Mouse (Mus musculus) MEL (cell line): ENCODE data around the gene Tapt1. TPM values are rescaled to one million over a fixed set of nuclear protein-coding genes. Genes with fewer than 3 reads are reported as not detected.
A peak's percentile ranks its signal among the peaks of the same experiment; 100 is the strongest.
"Not testable (repeated sequence)": the region's sequence is repeated elsewhere in the genome, so short reads cannot be mapped to it uniquely, and the experiment has no call there.

Experiments
- DNase-seq: peaks from one replicate; pipeline ENCODE4 v3.0.0; 2011; ENCODE audit warnings: low read depth, low spot score
- H3K27ac ChIP-seq: 2 replicates; pipeline ENCODE4 v1.5.1; 2012; ENCODE audit warnings: low read depth, mild to moderate bottlenecking, control low read depth, low read length, moderate library complexity; ENCODE audit not compliant: control insufficient read depth
- H3K27me3 ChIP-seq, 2 experiments: fragments of 150-350 bp in 1 of 2; sonication (generic) in 1 of 2; 2 replicates each; pipeline ENCODE4 v1.6.1; 2012; ENCODE audit warnings: low read length in 2 of 2, mild to moderate bottlenecking in 2 of 2, improper control_type of control experiment in 1 of 2, moderate library complexity in 1 of 2; ENCODE audit not compliant: insufficient read depth in 2 of 2, control insufficient read depth in 1 of 2
- H3K36me3 ChIP-seq, 2 experiments: 2 replicates each; pipeline ENCODE4 v1.6.1; 2012 to 2014; ENCODE audit warnings: low read length in 2 of 2, improper control_type of control experiment in 1 of 2, inconsistent platforms in 1 of 2, mild to moderate bottlenecking in 1 of 2; ENCODE audit not compliant: insufficient read depth in 2 of 2, control insufficient read depth in 1 of 2
- H3K4me1 ChIP-seq, 2 experiments: fragments of 150-350 bp in 1 of 2; sonication (generic) in 1 of 2; 2 replicates each; pipeline ENCODE4 v1.6.1; 2012; ENCODE audit warnings: low read length in 2 of 2, improper control_type of control experiment in 1 of 2, mild to moderate bottlenecking in 1 of 2; ENCODE audit not compliant: insufficient read depth in 2 of 2, control insufficient read depth in 1 of 2
- H3K4me3 ChIP-seq, 2 experiments: fragments of 150-350 bp in 1 of 2; sonication (generic) in 1 of 2; 2 replicates each; pipeline ENCODE4 v1.5.1; 2012; ENCODE audit warnings: low read depth in 2 of 2, low read length in 2 of 2, mild to moderate bottlenecking in 2 of 2, moderate library complexity in 2 of 2, control low read depth in 1 of 2, improper control_type of control experiment in 1 of 2; ENCODE audit not compliant: control insufficient read depth in 1 of 2, insufficient read depth in 1 of 2
- H3K79me2 ChIP-seq: 2 replicates; pipeline ENCODE4 v1.6.1; 2012; ENCODE audit warnings: mild to moderate bottlenecking, low read length, moderate library complexity; ENCODE audit not compliant: control insufficient read depth, poor library complexity, insufficient read depth
- H3K9ac ChIP-seq: 2 replicates; pipeline ENCODE4 v1.6.1; 2012; ENCODE audit warnings: low read depth, mild to moderate bottlenecking, control low read depth, low read length, moderate library complexity; ENCODE audit not compliant: control insufficient read depth, poor library complexity, severe bottlenecking
- H3K9me3 ChIP-seq: fragments of 150-350 bp; sonication (generic); replicated peaks from 2 replicates; pipeline ENCODE4 v1.6.1; 2012; ENCODE audit warnings: mild to moderate bottlenecking, low read length, improper control_type of control experiment, moderate library complexity; ENCODE audit not compliant: insufficient read depth
- CHD2 ChIP-seq: IDR thresholded peaks from 2 replicates; pipeline ENCODE4 v1.6.1; 2011; ENCODE audit warnings: low read length, improper control_type of control experiment
- CTCF ChIP-seq, 3 experiments: IDR thresholded peaks in 2 of 3; conservative IDR thresholded peaks in 1 of 3; 2 replicates each; pipeline ENCODE4 v1.5.1; 2011 to 2012; ENCODE audit warnings: low read length in 3 of 3, low read depth in 2 of 3, mild to moderate bottlenecking in 2 of 3, improper control_type of control experiment in 1 of 3, inconsistent platforms in 1 of 3, mixed read lengths in 1 of 3, moderate library complexity in 1 of 3; ENCODE audit not compliant: control insufficient read depth in 1 of 3, insufficient read depth in 1 of 3, poor library complexity in 1 of 3, severe bottlenecking in 1 of 3
- ELF1 ChIP-seq: IDR thresholded peaks from 2 replicates; pipeline ENCODE4 v1.6.1; 2014; ENCODE audit warnings: low read depth, mild to moderate bottlenecking, inconsistent platforms, low read length, improper control_type of control experiment, moderate library complexity
- EP300 ChIP-seq, 2 experiments: IDR thresholded peaks; 2 replicates each; pipeline ENCODE4 v1.6.1; 2011; ENCODE audit warnings: improper control_type of control experiment in 2 of 2, low read length in 2 of 2, low read depth in 1 of 2, mild to moderate bottlenecking in 1 of 2
- JUND ChIP-seq: IDR thresholded peaks from 2 replicates; pipeline ENCODE4 v1.6.1; 2011; ENCODE audit warnings: low read depth, mild to moderate bottlenecking, improper control_type of control experiment, low read length
- MAFK ChIP-seq: IDR thresholded peaks from 2 replicates; pipeline ENCODE4 v1.6.1; 2011; ENCODE audit warnings: low read depth, mild to moderate bottlenecking, low read length, improper control_type of control experiment, borderline replicate concordance
- MXI1 ChIP-seq: IDR thresholded peaks from 2 replicates; pipeline ENCODE4 v1.6.1; 2011; ENCODE audit warnings: mild to moderate bottlenecking, low read depth, low read length, improper control_type of control experiment
- NELFE ChIP-seq: IDR thresholded peaks from 2 replicates; pipeline ENCODE4 v1.6.1; 2011; ENCODE audit warnings: low read depth, low read length, improper control_type of control experiment
- POLR2A ChIP-seq, 2 experiments: IDR thresholded peaks; 2 replicates each; pipeline ENCODE4 v1.6.1; 2011 to 2012; ENCODE audit warnings: low read length in 2 of 2, mild to moderate bottlenecking in 2 of 2, control low read depth in 1 of 2, improper control_type of control experiment in 1 of 2, low read depth in 1 of 2, moderate library complexity in 1 of 2; ENCODE audit not compliant: control insufficient read depth in 1 of 2, insufficient read depth in 1 of 2, poor library complexity in 1 of 2
- POLR2AphosphoS2 ChIP-seq: IDR thresholded peaks from 2 replicates; pipeline ENCODE4 v1.6.1; 2011; ENCODE audit warnings: low read length, improper control_type of control experiment
- RAD21 ChIP-seq: IDR thresholded peaks from 2 replicates; pipeline ENCODE4 v1.6.1; 2011; ENCODE audit warnings: mild to moderate bottlenecking, low read depth, low read length, improper control_type of control experiment
- RCOR1 ChIP-seq: IDR thresholded peaks from 2 replicates; pipeline ENCODE4 v1.6.1; 2012; ENCODE audit warnings: low read depth, mild to moderate bottlenecking, inconsistent platforms, low read length, improper control_type of control experiment
- SMC3 ChIP-seq: IDR thresholded peaks from 2 replicates; pipeline ENCODE4 v1.6.1; 2011; ENCODE audit warnings: low read depth, low read length, improper control_type of control experiment
- TAL1 ChIP-seq: IDR thresholded peaks from 2 replicates; pipeline ENCODE4 v1.6.1; 2012; ENCODE audit warnings: mild to moderate bottlenecking, inconsistent platforms, low read length, moderate library complexity, mixed read lengths
- TCF12 ChIP-seq: IDR thresholded peaks from 2 replicates; pipeline ENCODE4 v1.6.1; 2014; ENCODE audit warnings: low read depth, mild to moderate bottlenecking, inconsistent platforms, low read length, improper control_type of control experiment, moderate library complexity
- ZC3H11A ChIP-seq: IDR thresholded peaks from 2 replicates; pipeline ENCODE4 v1.6.1; 2012; ENCODE audit warnings: low read depth, mild to moderate bottlenecking, inconsistent platforms, low read length, improper control_type of control experiment
- ZKSCAN1 ChIP-seq: IDR thresholded peaks from 2 replicates; pipeline ENCODE4 v1.6.1; 2012; ENCODE audit warnings: low read depth, mild to moderate bottlenecking, inconsistent platforms, low read length, improper control_type of control experiment, moderate library complexity
- ZMIZ1 ChIP-seq: IDR thresholded peaks from 2 replicates; pipeline ENCODE4 v1.6.1; 2012; ENCODE audit warnings: low read depth, mild to moderate bottlenecking, inconsistent platforms, low read length, improper control_type of control experiment, moderate library complexity
- ZNF384 ChIP-seq: IDR thresholded peaks from 2 replicates; pipeline ENCODE4 v1.6.1; 2012; ENCODE audit warnings: low read depth, mild to moderate bottlenecking, inconsistent platforms, low read length, improper control_type of control experiment
- polyA plus RNA-seq, 2 experiments: library from polyadenylated mRNA; stranded (reverse) in 1 of 2; unstranded in 1 of 2; fragments of >175 nt in 1 of 2; fragments of >200 nt in 1 of 2; gene quantifications; 2 replicates each; pipeline versions ENCODE4 v1.2.1 to v1.2.4; 2012; ENCODE audit warnings: low replicate concordance in 2 of 2, low read depth in 1 of 2; ENCODE audit not compliant: insufficient read length in 2 of 2, insufficient read depth in 1 of 2, missing spikeins in 1 of 2
- total RNA-seq: library from RNA; depleted of rRNA; stranded (reverse); fragments of 300-350 nt; gene quantifications from 2 replicates; pipeline ENCODE4 v1.2.3, GENCODE M21; 2012

Tapt1 gene
- total and polyA plus RNA-seq, 3 experiments = 47.0 to 64.6 TPM; not detected in 1

DNA sequence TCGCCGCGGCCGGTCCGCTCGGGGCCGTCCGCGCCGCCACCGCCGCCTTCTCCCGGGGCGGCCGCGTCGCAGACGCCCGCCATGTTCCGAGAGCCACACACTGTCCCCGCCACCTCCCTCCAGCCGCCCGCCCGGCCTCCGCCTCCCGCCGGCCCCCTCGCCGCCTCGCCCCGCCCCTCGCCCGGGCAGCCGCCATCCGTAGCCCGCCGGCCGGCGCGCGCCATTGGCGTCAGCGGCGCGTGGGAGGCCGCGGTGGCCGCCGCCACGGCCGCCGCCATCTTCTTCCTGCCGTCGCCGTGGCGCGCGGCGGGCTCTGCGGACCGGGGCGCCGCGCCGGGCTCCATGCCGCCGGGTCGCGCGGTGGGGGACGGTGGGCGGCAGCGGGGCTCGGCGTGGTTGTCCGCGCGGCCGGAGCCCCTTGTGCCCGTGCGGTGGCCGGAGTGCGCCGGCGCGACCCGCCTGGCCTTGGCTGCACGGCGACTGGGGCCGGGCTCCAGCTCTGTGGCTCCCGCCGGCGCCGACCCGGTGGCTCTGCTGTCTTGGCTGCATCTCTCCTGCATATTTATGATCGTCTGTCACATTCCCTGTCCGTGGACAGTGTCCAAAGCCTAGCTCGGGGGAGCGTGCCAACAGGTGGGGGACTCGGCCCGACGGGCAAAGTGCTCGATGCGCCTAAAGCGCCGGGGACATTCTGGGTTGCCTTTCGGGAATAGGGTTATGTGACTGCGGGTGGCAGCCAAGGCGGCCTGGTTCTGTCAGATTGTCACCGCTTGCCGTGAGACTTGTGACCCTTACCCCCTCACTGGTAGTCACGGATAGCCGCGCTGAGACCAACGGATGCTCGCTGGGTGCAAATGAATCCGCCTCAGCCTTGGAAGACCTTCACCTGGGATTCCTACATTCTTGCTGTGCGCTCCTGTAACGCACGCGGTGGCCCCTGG is at the start of gene Tapt1 (continued):
- no peak for TF ChIP-seq RAD21
- TF ChIP-seq ZC3H11A = 0 out of 2 replicates have a peak, but pooled peaks have one; percentile 1
- no peak for TF ChIP-seq JUND
- peak; percentile 48 for TF ChIP-seq MXI1
- peak; percentile 73 for TF ChIP-seq NELFE

GRCm38 (mm10) chr5:44271564-44271963 is 45.1 kb upstream of the Tapt1 start:
- H3K9me3 ChIP-seq = no peaks in the 10 kb centered on the region
- no peak overlapping the region for H3K27ac ChIP-seq
- no peak overlapping the region for H3K9ac ChIP-seq
- H3K27me3 ChIP-seq = peaks cover 0 to 6% of the 10 kb centered on the region in 2 experiments; a peak in 2 of 4 replicates
- DNase-seq = no peak
- peaks cover 0 to 3% of the 10 kb centered on the region in 2 experiments; a peak in 1 of 4 replicates for H3K4me1 ChIP-seq
- no peak for TF ChIP-seq CHD2
- TF ChIP-seq ZKSCAN1 = no peak
- no peak for TF ChIP-seq RAD21
- TF ChIP-seq RCOR1 = no peak
- TF ChIP-seq ZC3H11A = no peak
- TF ChIP-seq TCF12 = no peak
- no peak for TF ChIP-seq POLR2A (IDR thresholded peaks at IDR 0.05; ENCODE audit: control insufficient read depth in 1 of 2, insufficient read depth in 1 of 2, low read depth in 1 of 2, low read length in 2 of 2, poor library complexity in 1 of 2)
- no peak for TF ChIP-seq EP300 (IDR thresholded peaks at IDR 0.05; ENCODE audit: low read depth in 1 of 2, low read length in 2 of 2)
- no peak for TF ChIP-seq ELF1
- TF ChIP-seq ZNF384 = no peak
- TF ChIP-seq TAL1 = no peak
- no peak for TF ChIP-seq POLR2AphosphoS2
- no peak for TF ChIP-seq MAFK
- TF ChIP-seq JUND = no peak
- TF ChIP-seq ZMIZ1 = no peak
- H3K79me2 ChIP-seq = no peaks in the 10 kb centered on the region
- H3K4me3 ChIP-seq = no peak overlapping the region
- H3K36me3 ChIP-seq = no peaks in the 10 kb centered on the region

- not testable (repeated sequence) for H3K27ac ChIP-seq, H3K27me3 ChIP-seq, H3K4me3 ChIP-seq, H3K9me3 ChIP-seq, H3K4me1 ChIP-seq, H3K36me3 ChIP-seq, H3K79me2 ChIP-seq, H3K9ac ChIP-seq
- DNase-seq = peak; percentile 44
- TF ChIP-seq CTCF (IDR thresholded peaks at IDR 0.05 in 2 of 3, conservative IDR thresholded peaks at IDR 0.05 in 1 of 3; ENCODE audit: control insufficient read depth in 1 of 3, insufficient read depth in 1 of 3, low read depth in 2 of 3, low read length in 3 of 3, poor library complexity in 1 of 3, severe bottlenecking in 1 of 3) (peak in 2 of 3 experiments; percentile 21 to 64; a peak in 3 of 6 replicates), SMC3 (peak; percentile 77), ZC3H11A (peak; percentile 65), RAD21 (peak; percentile 76)
Observed at GRCm38 (mm10) chr5:44268524-44268923, 42.1 kb upstream of the Tapt1 start.
